Mouse (Mus musculus): ENCODE results near the gene Fam32a.

DNA sequence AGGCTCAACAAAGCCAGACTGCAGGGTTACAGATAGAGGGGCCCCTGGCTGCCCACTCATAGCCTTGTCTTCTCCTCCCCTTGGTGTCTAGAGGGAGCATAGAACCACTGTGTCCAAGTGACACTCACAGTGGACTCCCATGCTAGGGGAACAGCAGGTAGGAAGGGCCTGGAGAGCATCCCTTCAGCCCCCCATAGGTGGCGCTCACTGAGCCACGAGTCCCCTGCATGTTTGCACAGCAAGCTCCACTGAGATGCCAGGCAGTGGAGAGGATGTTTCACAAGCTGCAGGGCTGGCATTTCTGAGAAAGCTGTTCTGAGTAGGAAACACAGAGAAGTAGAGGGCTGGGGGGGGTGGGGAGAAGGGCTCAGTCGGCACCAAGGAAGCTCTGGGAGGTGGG is 52.8 kb downstream of the Fam32a start:
- TF ChIP-seq CTCF (IDR thresholded peaks at IDR 0.05; ENCODE audit: borderline replicate concordance, insufficient read depth, low read length) = peak; percentile 60
- TF ChIP-seq POLR2A (IDR thresholded peaks at IDR 0.05; ENCODE audit: low read depth, low read length) = no peak
